Mouse (Mus musculus): ENCODE measurements around the gene 2900092C05Rik.

The 2900092C05Rik gene

GRCm38 (mm10) chr7:12512217-12512616 is at the start of gene 2900092C05Rik:
Gene 2900092C05Rik (plus strand): TSS chr7:12512517.
- no peak for DNase-seq (ENCODE audit: low spot score)

GRCm38 (mm10) chr7:12478158-12479008 is 33.9 kb upstream of the 2900092C05Rik start, which contains the start of gene Zfp606:
Gene Zfp606 (plus strand): TSS chr7:12478293.
- peak; percentile 91 for DNase-seq (ENCODE audit: low spot score)

DNA sequence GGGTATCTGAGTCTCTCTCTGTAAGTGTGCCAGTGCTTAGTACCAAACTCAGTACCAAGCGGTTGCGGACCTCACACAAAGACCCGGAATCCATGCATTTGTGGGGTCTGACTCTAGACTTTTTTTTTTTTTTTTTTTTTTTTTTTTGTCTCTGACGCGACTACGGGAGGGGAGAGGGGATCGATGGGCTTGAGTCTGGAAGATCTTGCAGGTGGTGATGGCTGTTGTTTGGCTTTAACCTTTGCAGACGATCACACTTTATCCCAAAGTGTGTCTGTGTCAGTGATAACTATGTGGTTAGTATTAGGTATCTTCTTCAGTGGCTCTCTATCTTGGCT is 33.3 kb upstream of the 2900092C05Rik start:
- DNase-seq (ENCODE audit: low spot score), result no peak

GRCm38 (mm10) chr7:12479525-12479924 is 32.8 kb upstream of the 2900092C05Rik start:
- no peak for DNase-seq (ENCODE audit: low spot score)

GRCm38 (mm10) chr7:12483771-12484170 is 28.5 kb upstream of the 2900092C05Rik start:
- no peak for DNase-seq (ENCODE audit: low spot score)

GRCm38 (mm10) chr7:12485956-12486355 is 26.4 kb upstream of the 2900092C05Rik start:
- no peak for DNase-seq (ENCODE audit: low spot score)

GRCm38 (mm10) chr7:12486691-12487090 is 25.6 kb upstream of the 2900092C05Rik start:
- DNase-seq (ENCODE audit: low spot score), result no peak

GRCm38 (mm10) chr7:12510913-12511312 is 1.4 kb upstream of the 2900092C05Rik start:
- DNase-seq (ENCODE audit: low spot score), result no peak

Measured in testis, postnatal 14 days (tissue).